Mouse (Mus musculus): ENCODE measurements around the gene Spata2l.
"Not testable (repeated sequence)": the region's sequence is repeated elsewhere in the genome, so short reads cannot be mapped to it uniquely, and the experiment has no call there.

Spata2l gene

GRCm38 (mm10) chr8:123235520-123236497 is at the start of gene Spata2l:
Spata2l (minus strand) TSS chr8:123236233.
- DNase-seq (ENCODE audit: low spot score in 2 of 2) = peak; percentile 86

- DNase-seq (ENCODE audit: low spot score in 2 of 2) = no peak
Measured at GRCm38 (mm10) chr8:123284493-123284892, 48.5 kb upstream of the Spata2l start.

GRCm38 (mm10) chr8:123283991-123284390 is 48.0 kb upstream of the Spata2l start:
- no peak for DNase-seq (ENCODE audit: low spot score in 2 of 2)

GRCm38 (mm10) chr8:123282994-123283393 is 47.0 kb upstream of the Spata2l start:
- not testable (repeated sequence) for DNase-seq (ENCODE audit: low spot score in 2 of 2)

GRCm38 (mm10) chr8:123280302-123281094 is 44.5 kb upstream of the Spata2l start:
- no peak for DNase-seq (ENCODE audit: low spot score in 2 of 2)

GRCm38 (mm10) chr8:123279828-123280227 is 43.8 kb upstream of the Spata2l start:
- no peak for DNase-seq (ENCODE audit: low spot score in 2 of 2)

GRCm38 (mm10) chr8:123278445-123278844 is 42.4 kb upstream of the Spata2l start:
- DNase-seq (ENCODE audit: low spot score in 2 of 2) = no peak

GRCm38 (mm10) chr8:123275096-123275495 is 39.1 kb upstream of the Spata2l start:
- no peak for DNase-seq (ENCODE audit: low spot score in 2 of 2)

- no peak for DNase-seq (ENCODE audit: low spot score in 2 of 2)
Measured at GRCm38 (mm10) chr8:123274447-123274846, 38.4 kb upstream of the Spata2l start.

GRCm38 (mm10) chr8:123271901-123272300 is 35.9 kb upstream of the Spata2l start:
- no peak for DNase-seq (ENCODE audit: low spot score in 2 of 2)

- DNase-seq (ENCODE audit: low spot score in 2 of 2) = no peak
Measured at GRCm38 (mm10) chr8:123271147-123271546, 35.1 kb upstream of the Spata2l start.

- DNase-seq (ENCODE audit: low spot score in 2 of 2) = no peak
Measured at GRCm38 (mm10) chr8:123267926-123268656, 32.1 kb upstream of the Spata2l start.

- not testable (repeated sequence) for DNase-seq (ENCODE audit: low spot score in 2 of 2)
Measured at GRCm38 (mm10) chr8:123257593-123257992, 21.6 kb upstream of the Spata2l start.

GRCm38 (mm10) chr8:123257114-123257513 is 21.1 kb upstream of the Spata2l start:
- peak; percentile 53 to 56 for DNase-seq (ENCODE audit: low spot score in 2 of 2)

- DNase-seq (ENCODE audit: low spot score in 2 of 2) = no peak
Measured at GRCm38 (mm10) chr8:123255170-123255569, 19.1 kb upstream of the Spata2l start.

- peak; percentile 74 to 77 for DNase-seq (ENCODE audit: low spot score in 2 of 2)
Measured at GRCm38 (mm10) chr8:123254099-123254885, 18.3 kb upstream of the Spata2l start, which contains the start of the genes Zfp276 and Vps9d1. Zfp276 (plus strand) TSS chr8:123254195. Vps9d1 (minus strand) TSS chr8:123254348.

GRCm38 (mm10) chr8:123253451-123254098 is 17.5 kb upstream of the Spata2l start:
- DNase-seq (ENCODE audit: low spot score in 2 of 2) = peak in 1 of 2 experiments; percentile 38

- no peak for DNase-seq (ENCODE audit: low spot score in 2 of 2)
Measured at GRCm38 (mm10) chr8:123252925-123253324, 16.9 kb upstream of the Spata2l start.

- no peak for DNase-seq (ENCODE audit: low spot score in 2 of 2)
Measured at GRCm38 (mm10) chr8:123250940-123251339, 14.9 kb upstream of the Spata2l start.

GRCm38 (mm10) chr8:123248596-123248995 is 12.6 kb upstream of the Spata2l start:
- DNase-seq (ENCODE audit: low spot score in 2 of 2) = no peak
